Mouse (Mus musculus): ENCODE data around the gene Plcb1.
A peak's percentile ranks its signal among the peaks of the same experiment; 100 is the strongest.

The Plcb1 gene

DNA sequence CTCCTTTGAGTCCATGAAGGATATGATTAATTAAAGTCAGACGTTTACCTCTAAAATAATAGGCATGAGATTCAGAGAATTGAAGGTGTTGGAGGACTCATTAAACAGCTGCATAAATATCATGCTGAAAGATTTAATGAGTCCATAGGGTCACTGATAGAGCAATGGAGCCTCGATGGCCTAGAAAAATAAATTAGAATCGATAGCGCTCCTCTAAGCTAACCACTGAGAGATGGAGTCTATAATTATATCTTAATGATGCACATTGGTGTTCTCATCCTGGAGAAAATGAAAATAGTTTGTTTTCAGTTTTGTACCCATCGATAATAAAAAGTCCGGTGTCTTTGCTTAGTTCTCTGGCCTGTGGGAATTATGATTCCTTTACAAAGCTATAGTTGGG lies 617.5 kb downstream of the Plcb1 start:
- DNase-seq (ENCODE audit: low read depth, low spot score) = no peak

DNA sequence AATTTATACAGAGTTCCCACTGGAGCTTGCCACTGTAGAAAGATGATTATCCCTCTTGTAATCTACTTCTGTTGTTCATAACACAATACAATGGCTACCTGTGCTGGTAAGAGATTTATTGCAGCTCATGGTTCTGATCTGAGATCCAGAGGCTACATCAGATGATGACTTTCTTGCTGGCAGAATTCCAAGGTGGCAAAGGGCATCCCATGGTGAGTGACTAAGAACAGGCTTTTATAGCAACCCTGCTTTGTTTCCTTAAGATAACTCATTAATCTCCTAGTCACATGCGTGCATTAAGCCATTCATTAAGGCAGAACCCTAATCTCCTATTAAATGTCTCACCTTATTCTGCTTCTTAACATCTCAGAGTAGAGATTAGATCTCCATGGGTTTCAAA lies 618.2 kb downstream of the Plcb1 start:
- DNase-seq (ENCODE audit: low read depth, low spot score) = no peak

DNA sequence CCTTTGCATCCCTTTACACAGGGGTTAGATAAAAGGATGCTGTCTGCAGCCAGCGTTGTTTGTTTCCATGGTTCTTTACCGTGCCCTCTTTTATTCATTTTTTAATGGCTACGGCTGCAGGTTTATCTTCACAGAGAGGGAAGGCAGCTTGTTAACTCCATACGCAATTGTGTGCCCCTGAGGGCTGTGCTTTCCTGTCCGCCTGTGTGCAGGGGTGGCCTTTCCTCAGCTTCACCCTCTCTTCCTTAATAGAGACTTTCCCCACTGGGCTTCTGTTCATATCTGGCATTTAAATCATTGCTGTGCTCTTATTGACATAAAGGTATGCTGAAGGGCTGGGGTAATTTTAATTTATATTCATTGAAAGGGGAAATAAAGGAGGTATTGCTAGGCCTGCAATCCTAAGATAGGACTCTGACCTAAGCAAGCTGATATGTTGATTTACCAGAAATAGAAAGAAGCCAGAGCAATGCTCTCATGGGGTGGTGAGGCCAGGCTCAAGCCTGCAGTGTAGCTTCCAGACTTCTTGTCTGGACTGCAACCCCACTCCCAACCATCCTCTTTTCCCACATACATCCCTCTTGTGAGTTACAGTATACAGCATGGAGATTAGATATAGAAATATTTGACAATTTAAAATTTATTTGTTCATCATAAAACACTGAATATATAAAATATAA lies 623.7 kb downstream of the Plcb1 start:
- DNase-seq (ENCODE audit: low read depth, low spot score) = no peak

DNA sequence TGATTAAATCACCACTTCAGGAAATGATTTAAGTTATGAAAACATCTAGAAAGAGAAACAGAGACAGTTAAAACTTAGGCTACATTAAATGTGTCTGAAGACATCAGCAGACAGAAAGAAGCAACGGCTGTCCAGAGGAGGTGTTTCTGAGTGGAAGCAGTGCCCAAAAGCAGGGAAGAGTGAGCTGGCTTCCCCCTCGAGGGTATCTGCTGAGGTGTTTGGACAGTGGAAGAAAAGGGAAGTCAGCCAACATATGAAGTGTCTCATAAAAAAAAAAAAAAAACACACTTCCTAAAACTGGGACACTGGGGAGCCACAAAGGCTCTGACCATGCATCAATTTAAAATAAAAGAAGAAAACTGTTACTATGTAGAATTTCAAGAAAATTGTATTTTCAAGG lies 625.8 kb downstream of the Plcb1 start:
- DNase-seq (ENCODE audit: low read depth, low spot score) = no peak

DNA sequence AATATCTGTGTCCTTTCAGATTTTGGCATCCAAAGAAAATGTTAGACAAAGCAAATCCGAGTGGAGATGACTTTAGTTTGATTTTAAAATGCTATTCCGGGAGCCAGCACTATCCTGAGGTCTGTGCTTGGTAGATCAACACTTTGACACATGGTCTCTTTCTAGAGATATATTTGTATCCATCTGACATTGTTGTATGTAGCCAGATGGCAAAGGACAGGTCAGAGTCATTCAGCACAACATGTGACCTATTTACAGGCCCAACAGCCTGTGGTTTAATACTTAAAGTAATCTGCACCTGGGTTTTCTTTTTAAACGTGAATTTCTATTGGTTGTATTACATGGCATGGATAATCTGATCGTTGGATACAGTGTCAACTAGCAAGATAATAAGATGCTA lies 629.3 kb downstream of the Plcb1 start:
- no peak for DNase-seq (ENCODE audit: low read depth, low spot score)

DNA sequence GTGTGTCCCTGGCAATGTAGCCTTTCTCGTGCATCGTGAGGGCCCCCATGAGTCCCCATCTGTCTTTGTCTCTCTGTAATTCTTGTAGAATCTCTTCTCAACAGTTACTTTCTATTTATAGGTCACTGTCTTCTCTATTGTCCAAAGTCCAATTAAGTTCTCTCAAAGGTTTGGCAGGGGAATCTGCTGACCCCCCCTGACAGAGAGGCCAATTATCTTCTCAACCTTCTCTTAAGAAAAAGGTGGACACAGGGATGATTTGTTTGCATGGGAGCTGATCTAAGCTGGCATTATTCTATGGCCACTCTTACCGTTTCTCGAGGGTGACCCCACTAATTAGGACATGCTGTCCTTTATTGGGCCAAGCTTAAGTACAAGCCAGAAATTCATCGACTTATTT lies 633.4 kb downstream of the Plcb1 start:
- no peak for DNase-seq (ENCODE audit: low read depth, low spot score)

DNA sequence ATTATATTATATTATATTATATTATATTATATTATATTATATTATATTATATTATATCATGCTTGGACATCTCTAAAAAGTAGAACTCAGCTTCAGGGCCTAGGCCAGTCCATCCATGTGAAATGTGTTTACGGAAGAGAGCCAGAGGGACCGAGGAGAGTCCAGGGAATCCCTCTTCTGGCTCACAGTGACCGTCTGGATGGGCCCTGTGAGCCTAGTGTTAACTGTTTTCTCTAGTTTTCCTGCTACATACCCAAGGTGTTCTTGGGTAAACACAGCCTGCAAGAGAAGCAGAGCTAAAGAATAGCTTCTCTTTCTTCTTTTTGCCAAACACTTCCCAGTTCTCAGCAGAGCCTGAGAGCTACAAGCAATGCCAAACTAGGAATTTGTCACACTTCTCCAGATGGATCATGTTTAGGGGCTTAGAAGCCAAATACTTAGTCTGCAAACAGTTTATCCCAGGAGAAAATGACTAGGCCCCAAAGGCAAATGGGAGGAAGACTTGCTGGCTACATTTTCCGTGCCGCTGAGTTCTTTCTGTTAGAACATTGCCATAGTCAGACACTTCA lies 649.2 kb downstream of the Plcb1 start:
- DNase-seq (ENCODE audit: low read depth, low spot score) = peak; percentile 26

DNA sequence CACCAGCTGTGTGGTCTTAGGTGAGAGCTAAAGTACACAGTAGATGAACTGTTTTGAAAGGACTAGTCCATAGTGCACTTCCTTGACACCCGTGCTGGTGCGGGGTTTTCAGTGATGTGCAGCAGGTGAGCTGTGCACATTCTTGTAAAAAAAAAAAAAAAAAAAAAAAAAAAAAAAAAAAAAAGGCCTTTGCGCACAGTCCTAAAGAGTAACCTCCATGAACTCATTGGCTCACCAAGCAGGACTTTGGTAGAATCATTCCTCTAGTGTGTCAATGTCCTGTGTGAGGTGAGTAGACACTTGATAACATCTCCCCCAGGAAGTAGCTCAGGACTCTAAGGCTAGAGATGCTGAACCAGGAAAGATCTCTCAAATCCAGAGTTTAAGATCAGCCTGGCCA lies 653.2 kb downstream of the Plcb1 start:
- no peak for DNase-seq (ENCODE audit: low read depth, low spot score)

DNA sequence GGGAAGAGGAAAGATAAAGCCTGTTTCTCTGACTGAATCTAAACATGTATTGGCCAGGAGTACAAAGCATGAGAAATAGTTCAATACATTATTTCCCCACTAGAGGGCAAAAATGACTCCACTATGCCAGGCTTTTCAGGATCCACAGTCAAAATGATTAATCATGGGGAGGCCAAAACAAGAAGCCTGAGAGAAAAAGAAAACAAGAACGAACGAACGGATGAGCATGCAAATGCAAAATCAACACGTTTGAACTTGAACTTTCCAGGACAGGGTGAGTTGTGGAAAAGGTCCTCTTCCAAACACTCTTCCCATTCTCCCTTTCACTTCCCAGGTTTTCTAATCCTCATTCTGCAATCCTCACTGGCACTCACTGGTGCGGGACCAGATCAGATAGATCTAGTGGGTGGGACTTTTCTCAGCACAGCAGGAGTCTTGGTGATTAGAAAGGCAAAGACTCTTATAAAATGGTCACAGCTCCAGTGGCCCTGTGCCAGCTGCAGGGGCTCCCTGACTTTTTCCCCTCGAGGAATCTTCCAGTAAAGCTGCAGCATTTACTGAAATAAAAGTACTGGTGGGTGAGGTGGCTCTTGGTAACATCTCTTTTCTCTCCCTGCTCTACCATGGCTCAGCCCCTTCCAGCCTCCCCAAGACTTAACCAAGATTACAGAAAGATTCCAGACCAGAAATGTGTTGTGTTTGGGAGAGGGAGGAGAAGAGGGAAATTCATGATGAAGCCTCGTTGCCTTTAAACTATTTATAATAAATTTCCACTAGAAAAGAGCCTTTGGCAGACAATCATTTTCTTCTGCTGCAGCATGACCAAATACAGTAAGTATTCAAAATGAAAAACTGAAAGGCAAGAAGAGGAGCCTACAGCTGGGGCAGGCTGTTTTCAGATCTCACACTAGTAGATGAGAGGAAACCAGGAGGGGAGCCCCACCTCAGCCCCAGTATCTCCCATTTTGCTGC lies 654.0 kb downstream of the Plcb1 start:
- DNase-seq (ENCODE audit: low read depth, low spot score) = peak; percentile 56

DNA sequence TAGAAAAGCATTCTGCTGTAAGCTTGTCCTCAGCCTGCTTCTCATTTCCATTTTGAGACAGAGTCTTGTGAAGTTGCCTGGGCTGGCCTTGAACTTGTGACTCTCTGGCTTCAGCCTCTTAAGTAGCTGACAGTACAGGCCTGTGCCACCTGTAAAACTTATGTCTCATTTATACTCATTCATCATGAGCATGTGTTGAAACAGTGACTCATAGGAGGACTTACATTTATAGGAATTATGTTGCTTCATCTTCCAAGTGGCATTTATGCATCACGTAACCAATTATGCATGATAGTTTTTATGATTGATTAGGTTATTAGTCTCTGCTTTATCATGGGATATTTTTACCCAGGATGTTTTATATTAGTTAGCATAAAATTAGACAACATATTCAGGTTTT lies 667.7 kb downstream of the Plcb1 start:
- no peak for DNase-seq (ENCODE audit: low read depth, low spot score)

DNA sequence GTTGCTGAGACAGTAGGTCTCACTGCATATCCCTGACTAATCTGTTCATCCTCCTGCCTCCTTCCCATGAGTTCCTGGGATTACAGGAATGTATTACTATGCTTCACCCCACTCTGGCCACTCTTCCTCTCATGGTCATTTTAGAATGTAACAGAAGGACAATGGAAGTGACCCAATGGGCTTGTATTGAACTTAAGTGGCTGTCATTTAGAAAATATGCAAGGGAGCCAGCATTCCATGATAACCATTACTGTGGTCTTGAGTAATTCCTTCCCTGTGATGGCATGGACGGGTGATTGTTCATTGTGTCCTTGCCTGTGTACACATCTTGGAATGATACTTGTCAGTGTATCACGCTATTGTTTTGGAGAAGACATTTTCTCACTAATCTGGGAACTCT lies 668.1 kb downstream of the Plcb1 start:
- DNase-seq (ENCODE audit: low read depth, low spot score) = no peak

DNA sequence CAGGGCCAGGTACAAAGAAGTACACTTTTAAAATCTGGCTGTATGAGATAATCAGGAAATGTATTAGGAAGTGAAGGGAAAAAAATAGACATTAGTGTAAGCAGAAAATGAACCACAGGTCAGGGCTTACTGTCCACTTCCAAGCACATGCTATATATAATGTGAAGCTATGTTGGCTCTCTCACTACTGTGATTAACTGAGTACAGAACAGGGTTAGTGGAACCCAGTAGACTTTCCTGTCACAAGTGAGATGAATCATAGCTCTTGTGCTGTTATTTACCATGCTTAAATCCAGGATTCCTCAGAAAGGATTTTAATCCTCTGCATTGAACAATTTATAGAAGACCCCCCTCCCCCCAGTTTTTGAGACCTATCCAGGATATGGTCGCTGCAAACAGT lies 668.6 kb downstream of the Plcb1 start:
- DNase-seq (ENCODE audit: low read depth, low spot score) = no peak

DNA sequence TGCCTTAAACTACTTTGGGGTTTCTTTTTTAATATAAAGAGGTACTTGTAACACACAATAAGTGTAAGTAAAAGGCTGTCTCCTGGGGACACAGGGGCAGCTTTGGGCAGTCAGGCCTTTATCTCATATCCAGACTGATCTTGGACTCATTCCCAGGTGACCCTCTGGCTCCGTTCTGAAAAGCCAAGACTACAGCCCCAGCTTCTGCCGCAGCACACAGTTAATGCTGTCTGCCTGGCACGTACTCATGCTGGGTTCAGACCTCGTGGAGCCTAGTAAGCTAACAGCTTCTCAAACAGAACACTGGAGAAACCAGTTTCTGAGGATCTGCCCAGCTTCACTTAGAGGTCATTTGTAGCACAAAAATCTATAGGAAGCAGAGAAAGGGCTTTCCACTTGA lies 682.0 kb downstream of the Plcb1 start:
- no peak for DNase-seq (ENCODE audit: low read depth, low spot score)

DNA sequence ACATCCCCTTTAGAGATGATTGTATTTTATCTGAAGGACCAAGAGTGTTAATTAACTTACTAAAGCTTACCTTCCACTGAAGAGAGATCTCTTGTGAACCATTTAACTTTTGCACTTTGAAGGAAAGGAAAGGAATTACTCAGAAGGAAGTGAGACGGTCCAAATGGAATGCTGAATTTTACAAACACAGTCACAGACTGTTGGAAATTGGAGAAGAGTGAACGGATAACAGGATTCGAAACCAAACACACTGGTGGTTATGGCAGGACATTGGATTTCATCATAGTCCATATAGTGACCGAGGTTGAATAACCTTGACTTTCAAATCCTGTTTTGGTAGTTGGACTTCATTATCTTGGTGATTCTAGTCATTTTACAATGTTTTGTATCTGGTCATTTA lies 688.2 kb downstream of the Plcb1 start:
- DNase-seq (ENCODE audit: low read depth, low spot score) = no peak

DNA sequence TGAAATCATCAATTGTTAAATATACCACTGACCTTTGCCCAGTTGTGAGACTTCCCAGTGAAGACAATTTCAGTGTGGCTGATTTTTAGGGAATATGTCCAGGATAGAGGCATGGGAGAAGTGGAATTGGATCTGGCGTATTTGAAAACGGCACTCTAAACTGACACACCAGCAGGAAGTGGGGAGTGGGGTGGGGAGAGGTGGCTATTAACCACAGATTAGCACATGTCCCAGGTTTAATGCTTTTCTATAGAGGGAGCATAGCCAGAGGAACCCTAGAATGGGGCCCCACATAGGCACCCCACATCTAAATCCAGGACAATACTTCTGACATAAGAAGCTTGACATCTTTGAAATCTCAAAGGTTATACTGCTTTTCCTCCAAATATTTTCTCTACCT lies 699.4 kb downstream of the Plcb1 start:
- no peak for DNase-seq (ENCODE audit: low read depth, low spot score)

DNA sequence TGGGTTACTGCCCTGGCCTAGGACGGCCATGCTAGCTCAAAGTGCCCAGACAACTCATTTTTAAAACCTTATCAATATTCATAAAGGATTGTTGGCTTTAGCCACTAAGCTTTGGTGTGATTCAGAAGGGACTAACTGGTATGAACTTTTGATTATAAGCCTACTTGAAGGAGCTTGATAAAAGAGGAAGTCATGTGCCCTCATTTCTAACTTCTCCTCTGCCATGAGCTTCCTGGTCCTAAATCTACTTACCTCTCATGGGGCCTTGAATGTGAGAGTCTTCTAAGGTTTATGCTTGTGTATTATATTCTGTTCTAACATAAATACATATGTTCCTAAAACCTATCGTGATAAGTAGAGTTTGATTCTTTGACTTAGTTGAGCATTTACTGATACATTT lies 702.4 kb downstream of the Plcb1 start:
- no peak for DNase-seq (ENCODE audit: low read depth, low spot score)

DNA sequence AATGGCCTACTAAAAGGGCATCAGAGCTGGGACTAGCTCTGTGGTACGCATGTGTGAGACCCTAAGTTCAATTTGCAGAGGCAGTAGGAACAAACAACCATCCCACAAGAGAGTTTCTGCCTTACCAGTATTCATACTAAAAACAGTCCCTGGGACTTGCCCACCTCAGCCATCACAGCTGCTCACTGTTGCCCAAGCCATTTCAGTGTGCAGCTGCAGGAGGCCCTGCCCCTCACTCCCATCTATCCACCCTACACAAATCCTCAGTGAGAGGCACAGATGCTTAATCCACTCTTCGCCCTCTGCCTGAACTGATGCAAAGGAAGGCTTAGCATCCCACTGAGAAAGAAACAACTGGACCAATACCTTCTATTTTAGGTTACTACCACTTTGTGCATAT lies 703.3 kb downstream of the Plcb1 start:
- no peak for DNase-seq (ENCODE audit: low read depth, low spot score)

DNA sequence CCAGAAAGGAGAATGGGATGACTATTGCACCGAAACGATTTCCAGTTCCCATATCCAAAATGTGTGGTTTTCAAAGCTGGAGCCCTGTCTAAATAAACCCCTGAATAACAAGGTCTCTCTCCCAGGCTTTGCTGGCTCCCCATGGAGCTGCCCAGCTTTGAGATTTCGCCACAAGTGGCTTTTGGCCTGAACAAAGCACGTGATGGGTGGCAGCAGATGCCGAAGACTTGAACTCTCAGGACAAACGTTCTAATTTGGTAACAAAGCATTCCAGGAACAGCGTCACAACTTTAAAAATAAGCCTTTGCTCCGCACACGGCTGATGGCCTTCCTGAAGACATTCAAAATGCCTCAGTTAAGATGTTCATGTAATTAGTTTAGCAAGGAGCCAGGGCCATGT lies 706.9 kb downstream of the Plcb1 start:
- no peak for DNase-seq (ENCODE audit: low read depth, low spot score)

DNA sequence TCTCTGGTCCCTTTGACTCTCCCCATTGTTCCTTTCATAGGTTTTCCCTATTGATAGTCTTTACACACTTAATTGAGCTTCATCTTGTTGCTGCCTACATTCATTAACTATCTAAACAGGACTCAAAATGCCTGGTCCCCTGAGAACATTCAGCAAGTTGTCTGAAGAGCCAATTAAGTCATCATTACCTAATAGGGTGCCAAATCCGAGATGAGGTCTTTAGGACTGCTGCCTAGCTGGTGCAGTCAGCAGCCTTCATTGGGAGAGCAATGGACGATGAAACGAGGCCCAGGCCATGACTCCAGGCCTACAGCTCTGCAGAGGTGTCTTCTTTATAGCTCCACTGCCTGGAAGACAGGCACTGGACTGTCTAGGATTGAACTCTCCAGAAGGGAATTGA lies 710.7 kb downstream of the Plcb1 start:
- no peak for DNase-seq (ENCODE audit: low read depth, low spot score)

DNA sequence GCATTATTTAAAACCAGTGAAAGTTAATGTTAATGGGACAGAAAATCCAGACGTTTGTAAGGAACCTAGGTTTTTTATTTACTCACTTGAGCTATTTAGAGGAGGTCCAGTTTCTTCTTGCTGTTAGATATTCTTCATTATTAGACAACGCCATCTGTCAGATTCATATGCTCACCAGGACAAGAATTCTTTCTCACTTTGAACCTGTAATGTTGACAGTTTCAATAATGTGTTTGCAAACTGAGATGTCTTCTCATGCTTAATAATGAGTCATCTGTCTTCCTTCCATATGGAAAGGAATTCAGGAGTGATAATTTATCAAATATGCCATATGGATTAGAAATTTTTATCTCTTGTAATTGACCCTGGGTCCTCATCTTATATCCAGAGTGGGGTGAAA lies 711.4 kb downstream of the Plcb1 start:
- no peak for DNase-seq (ENCODE audit: low read depth, low spot score)

DNA sequence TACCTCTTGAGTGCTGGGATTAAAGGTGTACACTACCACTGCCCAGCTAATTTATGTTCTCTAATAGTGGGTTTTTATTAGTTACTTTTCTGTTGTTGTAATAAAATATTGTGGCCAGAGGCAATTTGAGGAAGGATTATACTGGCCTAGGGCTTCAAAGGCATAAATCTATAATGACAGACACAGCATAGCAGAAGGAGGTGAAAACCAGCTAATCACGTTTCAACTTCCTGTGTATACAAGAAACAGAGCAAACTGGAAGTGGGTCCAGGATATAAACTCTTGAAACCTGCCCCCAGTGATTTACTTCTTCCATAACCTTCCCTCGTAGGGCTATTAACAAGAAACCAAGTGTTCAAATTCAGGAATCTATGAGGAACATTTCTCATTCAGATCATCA lies 715.0 kb downstream of the Plcb1 start:
- no peak for DNase-seq (ENCODE audit: low read depth, low spot score)

DNA sequence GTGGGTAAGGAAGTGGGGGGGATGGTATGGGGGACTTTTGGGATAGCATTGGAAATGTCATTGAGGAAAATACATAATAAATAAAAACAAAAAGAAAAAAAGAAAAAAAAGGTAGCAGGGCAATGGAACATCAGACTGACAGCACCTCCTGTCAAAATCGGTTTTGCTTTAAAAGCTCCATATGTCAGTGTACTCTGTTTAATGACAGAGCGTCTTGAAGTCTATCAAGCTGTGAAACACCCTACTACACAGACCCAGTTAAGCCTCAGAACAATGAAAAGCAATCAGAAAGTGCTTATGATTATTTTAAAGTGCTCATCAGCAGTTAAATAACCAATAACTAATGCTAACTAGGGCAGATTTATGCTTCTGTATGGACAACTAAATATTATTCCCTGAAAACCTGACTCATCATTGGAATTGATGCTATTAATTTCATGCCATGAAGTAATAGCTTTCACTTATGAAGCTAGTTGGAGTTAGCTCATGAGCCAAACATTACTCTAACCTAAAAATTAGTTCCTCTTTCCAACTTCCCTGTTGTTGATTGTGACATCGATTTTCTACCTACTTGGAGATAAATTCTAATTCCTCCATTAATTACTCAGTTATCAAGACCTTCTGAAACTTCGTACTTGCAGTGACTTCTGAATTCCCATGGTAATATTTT lies 717.6 kb downstream of the Plcb1 start:
- no peak for DNase-seq (ENCODE audit: low read depth, low spot score)

Measured in brain, embryonic 18.5 days (tissue).